Mouse (Mus musculus): ENCODE measurements around the gene Smcp.
A peak's percentile ranks its signal among the peaks of the same experiment; 100 is the strongest.

The Smcp gene

DNA sequence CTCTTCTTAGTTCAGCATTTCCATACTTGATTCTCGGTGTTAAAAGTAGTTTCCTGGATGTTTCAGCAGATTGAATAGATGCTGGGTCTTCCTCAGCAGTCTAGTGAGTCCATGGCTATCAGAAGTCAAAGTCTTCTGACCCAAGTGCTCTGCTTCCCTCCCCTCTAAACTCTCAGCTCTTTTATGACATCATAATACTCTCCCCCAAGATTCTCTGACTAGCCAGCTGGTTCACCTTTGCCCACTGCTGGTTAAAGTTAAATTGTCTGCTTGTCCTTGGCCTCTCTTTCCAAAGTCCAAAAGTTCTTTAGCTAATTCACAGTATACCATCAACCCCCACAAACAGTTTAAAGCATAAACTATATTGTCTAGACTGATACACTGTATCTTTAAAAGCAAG lies at the start of gene Smcp:
Gene Smcp (minus strand): TSS at position 140 of the 400 bp plus-strand sequence.
- no peak for DNase-seq (ENCODE audit: extremely low read depth, low read depth, low spot score)

DNA sequence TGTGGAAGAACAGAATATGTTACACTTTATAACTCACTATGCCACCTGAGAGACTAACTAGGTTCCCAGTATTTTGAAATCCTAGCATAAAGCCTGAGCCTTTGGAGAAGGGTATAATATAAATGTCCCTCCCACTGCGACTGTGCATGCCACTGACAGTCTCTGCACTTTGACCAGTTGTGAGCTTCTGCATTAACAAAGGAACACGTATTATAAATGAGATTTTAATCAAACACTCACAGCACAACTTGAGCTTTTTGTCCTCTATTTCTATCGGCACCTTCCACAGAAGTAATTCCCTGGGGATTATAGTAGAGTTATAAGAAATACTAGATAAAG lies 49.8 kb upstream of the Smcp start:
- no peak for DNase-seq (ENCODE audit: extremely low read depth, low read depth, low spot score)

- no peak for DNase-seq (ENCODE audit: extremely low read depth, low read depth, low spot score)
These were observed 49.2 kb upstream of the Smcp start for GRCm38 (mm10) chr3:92637745-92638652.

GRCm38 (mm10) chr3:92621560-92621959 lies 32.8 kb upstream of the Smcp start, which contains the start of gene Lce6a:
Lce6a (minus strand) TSS chr3:92621660.
- no peak for DNase-seq (ENCODE audit: extremely low read depth, low read depth, low spot score)

DNA sequence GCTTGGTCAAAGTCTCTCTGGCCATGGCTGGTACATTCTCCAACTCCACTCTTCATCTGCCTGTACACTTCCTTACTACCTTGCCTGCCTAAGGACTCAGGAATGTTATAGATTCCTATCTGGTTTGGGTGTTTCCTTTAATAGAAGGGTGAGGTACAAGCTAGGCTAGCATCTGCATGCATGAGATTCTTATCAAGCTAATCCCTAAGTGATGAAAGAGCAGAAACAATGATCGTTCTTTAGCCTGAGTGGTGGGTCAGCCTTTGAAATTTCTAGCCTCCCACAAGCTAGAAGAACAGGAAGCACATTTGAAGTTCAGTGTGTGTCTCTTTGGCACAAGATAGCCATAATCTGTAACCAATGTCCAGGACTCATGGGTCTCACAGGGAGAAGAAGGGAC lies 21.0 kb upstream of the Smcp start:
- DNase-seq (ENCODE audit: extremely low read depth, low read depth, low spot score), result no peak

- DNase-seq (ENCODE audit: extremely low read depth, low read depth, low spot score), result no peak
These were observed 18.6 kb upstream of the Smcp start, which contains the start of gene 2210017I01Rik for GRCm38 (mm10) chr3:92607392-92607791. 2210017I01Rik (minus strand) TSS chr3:92607492.

- no peak for DNase-seq (ENCODE audit: extremely low read depth, low read depth, low spot score)
These were observed 13.4 kb upstream of the Smcp start for GRCm38 (mm10) chr3:92602169-92602568.

- DNase-seq (ENCODE audit: extremely low read depth, low read depth, low spot score), result no peak
These were observed 11.7 kb upstream of the Smcp start for GRCm38 (mm10) chr3:92600456-92600855.

GRCm38 (mm10) chr3:92599973-92600372 lies 11.2 kb upstream of the Smcp start:
- no peak for DNase-seq (ENCODE audit: extremely low read depth, low read depth, low spot score)

DNA sequence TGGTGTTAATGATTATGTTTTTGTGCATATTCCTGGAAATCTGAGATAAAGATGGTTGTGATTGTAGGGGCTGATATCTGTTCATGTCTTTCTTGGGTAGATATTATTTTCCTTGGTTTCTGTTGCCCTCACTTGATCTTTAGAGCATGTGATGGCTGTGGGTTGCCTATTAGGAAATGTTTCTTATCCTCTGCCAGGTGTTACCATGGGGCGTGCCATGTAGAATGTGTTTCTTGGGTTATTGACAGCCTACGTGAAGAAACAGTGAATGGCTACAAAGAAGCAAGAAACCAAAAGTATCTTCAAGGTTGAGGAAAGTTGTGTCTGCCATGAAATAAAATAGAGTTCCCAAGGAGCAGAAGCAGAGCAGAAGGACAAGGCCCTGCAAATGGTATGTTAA lies 9.6 kb upstream of the Smcp start:
- DNase-seq (ENCODE audit: extremely low read depth, low read depth, low spot score), result peak; percentile 28

DNA sequence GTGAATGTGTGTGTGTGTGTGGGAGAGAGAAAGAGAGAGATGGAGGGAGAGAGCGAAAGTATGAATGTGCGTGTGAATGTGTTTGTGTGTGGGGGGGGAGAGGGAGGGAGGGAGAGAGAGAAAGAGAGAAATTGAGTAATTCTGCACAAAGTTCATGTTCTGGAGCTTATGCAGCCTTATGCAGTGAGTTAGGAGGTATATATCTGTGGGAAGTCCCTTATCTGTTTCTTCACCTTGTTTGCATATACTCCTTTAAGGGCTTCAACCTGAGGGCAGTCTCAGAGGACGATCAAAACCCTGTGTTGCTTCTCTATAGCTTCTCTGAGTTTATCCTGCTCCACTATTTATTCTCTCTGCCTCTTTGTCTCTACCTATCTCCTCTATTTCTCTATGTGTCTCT lies 1.6 kb downstream of the Smcp start:
- no peak for DNase-seq (ENCODE audit: extremely low read depth, low read depth, low spot score)

DNA sequence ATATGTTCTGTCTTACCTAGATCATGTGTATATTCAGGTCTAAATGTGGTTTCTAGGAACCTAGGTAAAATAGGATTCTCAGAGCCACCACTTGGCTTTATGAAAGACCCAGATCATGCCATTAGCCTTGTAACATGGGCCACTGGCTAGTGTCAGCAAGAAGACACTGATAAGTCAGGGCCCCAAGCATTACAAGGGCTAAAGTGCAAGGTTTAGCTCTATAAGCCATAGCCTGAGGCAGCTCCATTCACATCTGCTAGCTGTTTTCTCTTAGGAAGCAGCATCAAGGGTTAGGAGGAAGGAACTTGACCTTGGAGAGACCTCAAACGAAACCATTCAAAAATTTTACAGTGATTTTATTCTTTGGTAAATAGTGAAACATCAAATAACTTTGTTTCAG lies 3.7 kb downstream of the Smcp start:
- DNase-seq (ENCODE audit: extremely low read depth, low read depth, low spot score), result no peak

DNA sequence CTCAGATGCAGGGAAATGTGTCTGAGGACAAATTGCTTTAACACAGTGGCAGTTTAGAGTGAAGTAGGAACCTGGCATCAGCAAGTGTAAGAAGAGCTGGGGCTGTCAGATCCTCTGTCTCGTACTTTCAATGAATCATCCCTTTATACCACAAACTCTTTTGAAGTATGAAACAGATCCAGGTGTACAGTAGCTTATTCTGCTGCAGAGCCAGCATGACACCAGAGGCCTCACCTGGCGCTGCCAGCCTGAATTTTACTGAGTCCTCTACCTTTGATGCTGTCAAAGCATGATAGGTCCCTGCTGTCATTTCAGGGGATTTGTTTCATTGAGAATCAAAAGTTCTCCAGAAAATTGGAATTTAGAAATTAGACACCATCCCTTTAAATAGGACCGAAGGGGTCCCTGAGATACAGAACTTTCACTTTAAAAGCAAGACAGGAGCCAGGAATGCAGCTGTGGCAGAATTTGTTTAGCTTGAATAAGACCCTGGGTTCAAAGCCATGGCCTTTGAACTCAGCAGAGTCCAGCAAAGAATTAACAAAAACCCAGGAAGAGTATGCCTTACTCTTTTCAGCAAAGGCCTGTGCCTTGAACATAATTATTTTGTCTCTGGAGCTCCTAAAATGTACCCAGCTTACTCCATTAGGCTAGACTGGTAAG lies 5.5 kb downstream of the Smcp start:
- no peak for DNase-seq (ENCODE audit: extremely low read depth, low read depth, low spot score)

DNA sequence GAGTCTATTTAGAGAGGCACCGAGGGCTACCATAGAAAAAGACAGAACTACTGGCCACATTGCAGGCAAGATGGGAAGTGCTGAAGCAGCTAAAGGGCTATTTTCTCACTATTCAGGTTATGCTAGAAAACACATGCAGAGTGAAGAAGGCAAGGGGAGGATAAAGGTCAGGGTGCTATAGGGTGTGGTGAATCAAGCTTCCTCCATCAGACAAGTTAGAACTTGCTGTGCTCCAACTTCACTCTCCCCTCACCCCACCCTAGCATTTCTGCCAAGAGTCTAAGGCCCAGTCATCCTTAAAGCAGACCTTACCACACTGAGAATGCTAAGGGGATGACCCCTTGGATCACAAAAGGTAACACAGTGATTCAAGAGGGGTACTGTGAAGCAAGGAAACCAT lies 9.3 kb downstream of the Smcp start:
- DNase-seq (ENCODE audit: extremely low read depth, low read depth, low spot score), result no peak

GRCm38 (mm10) chr3:92578652-92579413 lies 10.0 kb downstream of the Smcp start:
- DNase-seq (ENCODE audit: extremely low read depth, low read depth, low spot score), result no peak

DNA sequence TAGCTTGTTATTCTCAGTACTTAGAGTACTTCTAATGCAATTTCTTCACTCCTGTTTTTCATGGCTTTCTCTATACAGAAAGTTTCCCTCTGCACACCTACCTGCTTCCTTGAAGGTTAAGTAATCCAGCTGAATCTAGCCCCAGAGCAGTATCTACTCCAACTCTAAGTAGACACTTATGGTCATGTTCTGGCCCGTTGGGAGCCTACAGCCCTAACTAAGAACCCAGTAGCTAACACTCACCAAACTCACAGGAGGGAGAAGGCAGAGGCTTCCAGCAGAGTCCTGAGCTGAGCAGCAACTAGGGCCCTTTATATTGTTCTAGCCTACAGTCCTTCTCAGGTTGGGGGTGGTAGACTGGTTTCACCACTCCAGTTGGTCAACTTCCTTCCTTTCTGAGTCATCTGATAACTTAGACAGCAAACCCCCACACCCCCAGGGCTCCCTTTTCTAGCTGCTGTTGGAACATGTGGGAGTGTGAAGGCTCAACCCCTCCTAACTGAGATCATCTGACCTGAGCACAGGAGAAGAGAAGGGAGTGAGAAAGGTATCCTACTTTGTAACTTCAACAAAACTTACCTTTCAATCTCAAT lies 15.3 kb downstream of the Smcp start, which contains the start of gene Ivl:
Gene Ivl (minus strand): TSS at position 287 of the 593 bp plus-strand sequence.
- peak; percentile 67 for DNase-seq (ENCODE audit: extremely low read depth, low read depth, low spot score)

GRCm38 (mm10) chr3:92572514-92573155 lies 16.2 kb downstream of the Smcp start:
- no peak for DNase-seq (ENCODE audit: extremely low read depth, low read depth, low spot score)

- DNase-seq (ENCODE audit: extremely low read depth, low read depth, low spot score), result no peak
These were observed 20.0 kb downstream of the Smcp start for GRCm38 (mm10) chr3:92568752-92569151.

- no peak for DNase-seq (ENCODE audit: extremely low read depth, low read depth, low spot score)
These were observed 23.4 kb downstream of the Smcp start for GRCm38 (mm10) chr3:92565418-92565817.

GRCm38 (mm10) chr3:92534411-92534810 lies 54.4 kb downstream of the Smcp start, which contains the start of gene 2310046K23Rik:
2310046K23Rik (minus strand) TSS chr3:92534511.
- no peak for DNase-seq (ENCODE audit: extremely low read depth, low read depth, low spot score)
